Mouse (Mus musculus): ENCODE results near the gene Cbx8. TPM values are rescaled to one million over a fixed set of nuclear protein-coding genes. Genes with fewer than 3 reads are reported as not detected.

Cbx8 gene
- polyA plus RNA-seq, 1 experiment from 2014 or later, result 13.8 TPM

GRCm38 (mm10) chr11:119053738-119054350 is 13.1 kb upstream of the Cbx8 start:
- peaks cover 60% of the 10 kb centered on the region for H3K4me1 ChIP-seq
- H3K36me3 ChIP-seq, result no peaks in the 10 kb centered on the region
- H3K27me3 ChIP-seq, result peaks cover 56% of the 10 kb centered on the region
- under 1% methylated on average over 34 of the region's 35 CpGs for WGBS
- no peaks in the 10 kb centered on the region for H3K9me3 ChIP-seq
- peak overlapping the region; percentile 95 for H3K4me2 ChIP-seq (replicated peaks)
- H3K9ac ChIP-seq (replicated peaks), result peak overlapping the region; percentile 59
- ATAC-seq (replicated peaks), result peak; percentile 74
- peak overlapping the region; percentile 93 for H3K27ac ChIP-seq (replicated peaks)
- H3K4me3 ChIP-seq, result peak overlapping the region; percentile 57

GRCm38 (mm10) chr11:119053257-119053670 is 12.5 kb upstream of the Cbx8 start:
- H3K4me3 ChIP-seq, result peak overlapping the region; percentile 57
- ATAC-seq (replicated peaks), result peak; percentile 96
- 0% methylated on average over 38 of the region's 42 CpGs for WGBS
- no peaks in the 10 kb centered on the region for H3K36me3 ChIP-seq
- H3K4me2 ChIP-seq (replicated peaks), result peak overlapping the region; percentile 95
- H3K9me3 ChIP-seq, result no peaks in the 10 kb centered on the region
- peaks cover 59% of the 10 kb centered on the region for H3K4me1 ChIP-seq
- peak overlapping the region; percentile 93 for H3K27ac ChIP-seq (replicated peaks)
- peak overlapping the region; percentile 59 for H3K9ac ChIP-seq (replicated peaks)
- H3K27me3 ChIP-seq, result peaks cover 56% of the 10 kb centered on the region

- ATAC-seq (replicated peaks), result no peak
- WGBS, result 3% methylated on average over 13 of the region's 13 CpGs
- H3K36me3 ChIP-seq, result no peaks in the 10 kb centered on the region
- peak overlapping the region; percentile 95 for H3K4me2 ChIP-seq (replicated peaks)
- peak overlapping the region; percentile 59 for H3K9ac ChIP-seq (replicated peaks)
- peaks cover 56% of the 10 kb centered on the region for H3K27me3 ChIP-seq
- H3K4me1 ChIP-seq, result peaks cover 59% of the 10 kb centered on the region
- H3K27ac ChIP-seq (replicated peaks), result peak overlapping the region; percentile 93
- H3K4me3 ChIP-seq, result peak overlapping the region; percentile 57
- no peaks in the 10 kb centered on the region for H3K9me3 ChIP-seq
Measured at GRCm38 (mm10) chr11:119052661-119053256, 12.0 kb upstream of the Cbx8 start.

GRCm38 (mm10) chr11:119051927-119052660 is 11.3 kb upstream of the Cbx8 start:
- H3K4me3 ChIP-seq, result no peak overlapping the region
- ATAC-seq (replicated peaks), result no peak
- H3K4me1 ChIP-seq, result peaks cover 57% of the 10 kb centered on the region
- H3K27me3 ChIP-seq, result peaks cover 58% of the 10 kb centered on the region
- H3K4me2 ChIP-seq (replicated peaks), result peak overlapping the region; percentile 95; the same call in 1 of the 2 replicates
- H3K9ac ChIP-seq (replicated peaks), result peak overlapping the region; percentile 59; the same call in 1 of the 2 replicates
- H3K27ac ChIP-seq (replicated peaks), result peak overlapping the region; percentile 93
- no peaks in the 10 kb centered on the region for H3K36me3 ChIP-seq
- 3% methylated on average over 15 of the region's 15 CpGs for WGBS
- no peaks in the 10 kb centered on the region for H3K9me3 ChIP-seq

GRCm38 (mm10) chr11:119051426-119051825 is 10.7 kb upstream of the Cbx8 start:
- peaks cover 61% of the 10 kb centered on the region for H3K4me1 ChIP-seq
- peaks cover 65% of the 10 kb centered on the region for H3K27me3 ChIP-seq
- ATAC-seq (replicated peaks), result no peak

GRCm38 (mm10) chr11:119050361-119050760 is 9.6 kb upstream of the Cbx8 start:
- H3K4me2 ChIP-seq (replicated peaks), result no peak overlapping the region
- no peak overlapping the region for H3K27ac ChIP-seq (replicated peaks)
- H3K36me3 ChIP-seq, result no peaks in the 10 kb centered on the region
- peaks cover 54% of the 10 kb centered on the region for H3K4me1 ChIP-seq
- H3K4me3 ChIP-seq, result no peak overlapping the region
- peaks cover 72% of the 10 kb centered on the region for H3K27me3 ChIP-seq
- no peak for ATAC-seq (replicated peaks)
- H3K9me3 ChIP-seq, result no peaks in the 10 kb centered on the region
- H3K9ac ChIP-seq (replicated peaks), result no peak overlapping the region
- WGBS, result 0% methylated on average over 2 of the region's 2 CpGs

More at GRCm38 (mm10) chr11:119051426-119051825, 10.7 kb upstream of the Cbx8 start:
- H3K27ac ChIP-seq (replicated peaks), result no peak overlapping the region
- H3K4me3 ChIP-seq, result no peak overlapping the region
- H3K9me3 ChIP-seq, result no peaks in the 10 kb centered on the region
- H3K9ac ChIP-seq (replicated peaks), result no peak overlapping the region
- H3K4me2 ChIP-seq (replicated peaks), result no peak overlapping the region
- no peaks in the 10 kb centered on the region for H3K36me3 ChIP-seq

- Histone ChIP-seq H3K9ac (replicated peaks) (no peak overlapping the region), H3K4me3 (peak overlapping the region; percentile 3; the same call in 1 of the 2 replicates), H3K9me3 (no peaks in the 10 kb centered on the region), H3K36me3 (no peaks in the 10 kb centered on the region), H3K4me1 (peaks cover 50% of the 10 kb centered on the region), H3K27me3 (peaks cover 94% of the 10 kb centered on the region), H3K4me2 (replicated peaks) (peak overlapping the region; percentile 11; the same call in 1 of the 2 replicates), H3K27ac (replicated peaks) (no peak overlapping the region)
- no peak for ATAC-seq (replicated peaks)
- under 1% methylated on average over 13 of the region's 13 CpGs for WGBS
Measured at GRCm38 (mm10) chr11:119048133-119048510, 7.4 kb upstream of the Cbx8 start.

- peaks cover 49% of the 10 kb centered on the region for H3K4me1 ChIP-seq
- no peaks in the 10 kb centered on the region for H3K36me3 ChIP-seq
- no peaks in the 10 kb centered on the region for H3K9me3 ChIP-seq
- H3K4me3 ChIP-seq, result peak overlapping the region; percentile 43
- peaks cover 98% of the 10 kb centered on the region for H3K27me3 ChIP-seq
- H3K4me2 ChIP-seq (replicated peaks), result peak overlapping the region; percentile 71
- no peak overlapping the region for H3K9ac ChIP-seq (replicated peaks)
- WGBS, result under 1% methylated on average over 42 of the region's 43 CpGs
- no peak overlapping the region for H3K27ac ChIP-seq (replicated peaks)
- ATAC-seq (replicated peaks), result 0 out of 2 replicates have a peak, but pooled peaks have one; percentile 1
Measured at GRCm38 (mm10) chr11:119047261-119048132, 6.7 kb upstream of the Cbx8 start.

- H3K9me3 ChIP-seq, result no peaks in the 10 kb centered on the region
- WGBS, result under 1% methylated on average over 39 of the region's 39 CpGs
- H3K4me2 ChIP-seq (replicated peaks), result peak overlapping the region; percentile 71
- ATAC-seq (replicated peaks), result peak; percentile 27; the same call in 1 of the 2 replicates
- H3K27me3 ChIP-seq, result peaks cover 99% of the 10 kb centered on the region
- H3K36me3 ChIP-seq, result no peaks in the 10 kb centered on the region
- no peak overlapping the region for H3K27ac ChIP-seq (replicated peaks)
- H3K9ac ChIP-seq (replicated peaks), result peak overlapping the region; percentile 49
- H3K4me1 ChIP-seq, result peaks cover 51% of the 10 kb centered on the region
- peak overlapping the region; percentile 43 for H3K4me3 ChIP-seq
Measured at GRCm38 (mm10) chr11:119046601-119047245, 6.0 kb upstream of the Cbx8 start.

GRCm38 (mm10) chr11:119044551-119045337 is 4.0 kb upstream of the Cbx8 start:
- H3K9me3 ChIP-seq, result no peaks in the 10 kb centered on the region
- H3K36me3 ChIP-seq, result no peaks in the 10 kb centered on the region
- H3K27ac ChIP-seq (replicated peaks), result no peak overlapping the region
- H3K4me1 ChIP-seq, result peaks cover 62% of the 10 kb centered on the region
- no peak overlapping the region; the same call in 1 of the 2 replicates for H3K9ac ChIP-seq (replicated peaks)
- H3K4me2 ChIP-seq (replicated peaks), result peak overlapping the region; percentile 9; the same call in 1 of the 2 replicates
- no peak for ATAC-seq (replicated peaks)
- 2% methylated on average over 41 of the region's 41 CpGs for WGBS
- peak overlapping the region; percentile 1; the same call in 1 of the 2 replicates for H3K4me3 ChIP-seq
- H3K27me3 ChIP-seq, result peaks cover 82% of the 10 kb centered on the region
